Mouse (Mus musculus) MEL (cell line): ENCODE measurements around the gene Fam83g. TPM values are rescaled to one million over a fixed set of nuclear protein-coding genes. Genes with fewer than 3 reads are reported as not detected.

Experiments
- DNase-seq: peaks from one replicate; pipeline ENCODE4 v3.0.0; 2011; ENCODE audit warnings: low read depth, low spot score
- H3K27ac ChIP-seq: 2 replicates; pipeline ENCODE4 v1.5.1; 2012; ENCODE audit warnings: low read depth, mild to moderate bottlenecking, control low read depth, low read length, moderate library complexity; ENCODE audit not compliant: control insufficient read depth
- H3K27me3 ChIP-seq, 2 experiments: fragments of 150-350 bp in 1 of 2; sonication (generic) in 1 of 2; 2 replicates each; pipeline ENCODE4 v1.6.1; 2012; ENCODE audit warnings: low read length in 2 of 2, mild to moderate bottlenecking in 2 of 2, improper control_type of control experiment in 1 of 2, moderate library complexity in 1 of 2; ENCODE audit not compliant: insufficient read depth in 2 of 2, control insufficient read depth in 1 of 2
- H3K36me3 ChIP-seq, 2 experiments: 2 replicates each; pipeline ENCODE4 v1.6.1; 2012 to 2014; ENCODE audit warnings: low read length in 2 of 2, improper control_type of control experiment in 1 of 2, inconsistent platforms in 1 of 2, mild to moderate bottlenecking in 1 of 2; ENCODE audit not compliant: insufficient read depth in 2 of 2, control insufficient read depth in 1 of 2
- H3K4me1 ChIP-seq, 2 experiments: fragments of 150-350 bp in 1 of 2; sonication (generic) in 1 of 2; 2 replicates each; pipeline ENCODE4 v1.6.1; 2012; ENCODE audit warnings: low read length in 2 of 2, improper control_type of control experiment in 1 of 2, mild to moderate bottlenecking in 1 of 2; ENCODE audit not compliant: insufficient read depth in 2 of 2, control insufficient read depth in 1 of 2
- H3K4me3 ChIP-seq, 2 experiments: fragments of 150-350 bp in 1 of 2; sonication (generic) in 1 of 2; 2 replicates each; pipeline ENCODE4 v1.5.1; 2012; ENCODE audit warnings: low read depth in 2 of 2, low read length in 2 of 2, mild to moderate bottlenecking in 2 of 2, moderate library complexity in 2 of 2, control low read depth in 1 of 2, improper control_type of control experiment in 1 of 2; ENCODE audit not compliant: control insufficient read depth in 1 of 2, insufficient read depth in 1 of 2
- H3K79me2 ChIP-seq: 2 replicates; pipeline ENCODE4 v1.6.1; 2012; ENCODE audit warnings: mild to moderate bottlenecking, low read length, moderate library complexity; ENCODE audit not compliant: control insufficient read depth, poor library complexity, insufficient read depth
- H3K9ac ChIP-seq: 2 replicates; pipeline ENCODE4 v1.6.1; 2012; ENCODE audit warnings: low read depth, mild to moderate bottlenecking, control low read depth, low read length, moderate library complexity; ENCODE audit not compliant: control insufficient read depth, poor library complexity, severe bottlenecking
- H3K9me3 ChIP-seq: fragments of 150-350 bp; sonication (generic); replicated peaks from 2 replicates; pipeline ENCODE4 v1.6.1; 2012; ENCODE audit warnings: mild to moderate bottlenecking, low read length, improper control_type of control experiment, moderate library complexity; ENCODE audit not compliant: insufficient read depth
- BHLHE40 ChIP-seq: IDR thresholded peaks from 2 replicates; pipeline ENCODE4 v1.6.1; 2012; ENCODE audit warnings: low read depth, mild to moderate bottlenecking, inconsistent platforms, low read length, improper control_type of control experiment, borderline replicate concordance
- CHD2 ChIP-seq: IDR thresholded peaks from 2 replicates; pipeline ENCODE4 v1.6.1; 2011; ENCODE audit warnings: low read length, improper control_type of control experiment
- EP300 ChIP-seq, 2 experiments: IDR thresholded peaks; 2 replicates each; pipeline ENCODE4 v1.6.1; 2011; ENCODE audit warnings: improper control_type of control experiment in 2 of 2, low read length in 2 of 2, low read depth in 1 of 2, mild to moderate bottlenecking in 1 of 2
- GABPA ChIP-seq: IDR thresholded peaks from 2 replicates; pipeline ENCODE4 v1.6.1; 2012; ENCODE audit warnings: low read depth, mild to moderate bottlenecking, inconsistent platforms, low read length, improper control_type of control experiment, moderate library complexity
- MAFK ChIP-seq: IDR thresholded peaks from 2 replicates; pipeline ENCODE4 v1.6.1; 2011; ENCODE audit warnings: low read depth, mild to moderate bottlenecking, low read length, improper control_type of control experiment, borderline replicate concordance
- MAX ChIP-seq: IDR thresholded peaks from 2 replicates; pipeline ENCODE4 v1.6.1; 2011; ENCODE audit warnings: low read length, improper control_type of control experiment
- MAZ ChIP-seq: IDR thresholded peaks from 2 replicates; pipeline ENCODE4 v1.6.1; 2012; ENCODE audit warnings: low read depth, mild to moderate bottlenecking, inconsistent platforms, low read length, improper control_type of control experiment
- MEF2A ChIP-seq: IDR thresholded peaks from 2 replicates; pipeline ENCODE4 v1.6.1; 2014; ENCODE audit warnings: low read depth, mild to moderate bottlenecking, inconsistent platforms, low read length, improper control_type of control experiment; ENCODE audit not compliant: poor library complexity, insufficient replicate concordance, severe bottlenecking; ENCODE audit errors: extremely low read depth
- MXI1 ChIP-seq: IDR thresholded peaks from 2 replicates; pipeline ENCODE4 v1.6.1; 2011; ENCODE audit warnings: mild to moderate bottlenecking, low read depth, low read length, improper control_type of control experiment
- MYB ChIP-seq: IDR thresholded peaks from 2 replicates; pipeline ENCODE4 v1.6.1; 2011; ENCODE audit warnings: mild to moderate bottlenecking, low read depth, low read length, improper control_type of control experiment
- NRF1 ChIP-seq: IDR thresholded peaks from 2 replicates; pipeline ENCODE4 v1.6.1; 2014; ENCODE audit warnings: low read depth, mild to moderate bottlenecking, inconsistent platforms, low read length, improper control_type of control experiment, moderate library complexity; ENCODE audit not compliant: poor library complexity, insufficient read depth, severe bottlenecking
- POLR2A ChIP-seq, 2 experiments: IDR thresholded peaks; 2 replicates each; pipeline ENCODE4 v1.6.1; 2011 to 2012; ENCODE audit warnings: low read length in 2 of 2, mild to moderate bottlenecking in 2 of 2, control low read depth in 1 of 2, improper control_type of control experiment in 1 of 2, low read depth in 1 of 2, moderate library complexity in 1 of 2; ENCODE audit not compliant: control insufficient read depth in 1 of 2, insufficient read depth in 1 of 2, poor library complexity in 1 of 2
- POLR2AphosphoS2 ChIP-seq: IDR thresholded peaks from 2 replicates; pipeline ENCODE4 v1.6.1; 2011; ENCODE audit warnings: low read length, improper control_type of control experiment
- RAD21 ChIP-seq: IDR thresholded peaks from 2 replicates; pipeline ENCODE4 v1.6.1; 2011; ENCODE audit warnings: mild to moderate bottlenecking, low read depth, low read length, improper control_type of control experiment
- RCOR1 ChIP-seq: IDR thresholded peaks from 2 replicates; pipeline ENCODE4 v1.6.1; 2012; ENCODE audit warnings: low read depth, mild to moderate bottlenecking, inconsistent platforms, low read length, improper control_type of control experiment
- SIN3A ChIP-seq: IDR thresholded peaks from 2 replicates; pipeline ENCODE4 v1.6.1; 2012; ENCODE audit warnings: low read length, improper control_type of control experiment, inconsistent platforms
- SMC3 ChIP-seq: IDR thresholded peaks from 2 replicates; pipeline ENCODE4 v1.6.1; 2011; ENCODE audit warnings: low read depth, low read length, improper control_type of control experiment
- TAL1 ChIP-seq: IDR thresholded peaks from 2 replicates; pipeline ENCODE4 v1.6.1; 2012; ENCODE audit warnings: mild to moderate bottlenecking, inconsistent platforms, low read length, moderate library complexity, mixed read lengths
- USF2 ChIP-seq, 2 experiments: IDR thresholded peaks; 2 replicates each; pipeline ENCODE4 v1.6.1; 2011 to 2012; ENCODE audit warnings: improper control_type of control experiment in 2 of 2, low read length in 2 of 2, borderline replicate concordance in 1 of 2, inconsistent platforms in 1 of 2, low read depth in 1 of 2, mild to moderate bottlenecking in 1 of 2; ENCODE audit not compliant: insufficient read depth in 1 of 2
- ZKSCAN1 ChIP-seq: IDR thresholded peaks from 2 replicates; pipeline ENCODE4 v1.6.1; 2012; ENCODE audit warnings: low read depth, mild to moderate bottlenecking, inconsistent platforms, low read length, improper control_type of control experiment, moderate library complexity
- ZMIZ1 ChIP-seq: IDR thresholded peaks from 2 replicates; pipeline ENCODE4 v1.6.1; 2012; ENCODE audit warnings: low read depth, mild to moderate bottlenecking, inconsistent platforms, low read length, improper control_type of control experiment, moderate library complexity
- ZNF384 ChIP-seq: IDR thresholded peaks from 2 replicates; pipeline ENCODE4 v1.6.1; 2012; ENCODE audit warnings: low read depth, mild to moderate bottlenecking, inconsistent platforms, low read length, improper control_type of control experiment
- polyA plus RNA-seq, 2 experiments: library from polyadenylated mRNA; stranded (reverse) in 1 of 2; unstranded in 1 of 2; fragments of >175 nt in 1 of 2; fragments of >200 nt in 1 of 2; gene quantifications; 2 replicates each; pipeline versions ENCODE4 v1.2.1 to v1.2.4; 2012; ENCODE audit warnings: low replicate concordance in 2 of 2, low read depth in 1 of 2; ENCODE audit not compliant: insufficient read length in 2 of 2, insufficient read depth in 1 of 2, missing spikeins in 1 of 2
- total RNA-seq: library from RNA; depleted of rRNA; stranded (reverse); fragments of 300-350 nt; gene quantifications from 2 replicates; pipeline ENCODE4 v1.2.3, GENCODE M21; 2012

Fam83g gene
- total and polyA plus RNA-seq, 3 experiments: 5.4 to 9.7 TPM; not detected in 1

DNA sequence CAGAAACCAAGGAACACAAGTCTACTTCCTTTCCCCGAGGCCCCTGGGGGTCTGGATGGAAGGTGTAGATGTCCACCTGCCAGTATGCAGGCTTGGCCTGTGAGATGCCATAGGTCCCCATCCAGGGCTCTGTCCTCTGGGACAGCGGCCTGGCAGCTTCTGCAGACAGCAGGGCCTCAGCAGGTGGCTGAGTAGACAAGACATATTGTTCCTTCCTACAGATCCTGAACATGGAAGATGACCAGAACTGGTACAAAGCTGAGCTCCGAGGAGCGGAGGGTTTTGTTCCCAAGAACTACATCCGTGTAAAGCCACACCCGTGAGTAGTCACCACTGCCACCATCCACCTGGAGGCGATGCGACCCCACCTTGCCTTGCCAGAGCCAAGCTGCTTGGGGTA, 23.9 kb upstream of the Fam83g start:
- no peaks in the 10 kb centered on the region for H3K79me2 ChIP-seq
- TF ChIP-seq MEF2A (no peak), MAX (no peak), MYB (no peak), RCOR1 (no peak), USF2 (IDR thresholded peaks at IDR 0.05; ENCODE audit: borderline replicate concordance in 1 of 2, insufficient read depth in 1 of 2, low read depth in 1 of 2, low read length in 2 of 2) (no peak), RAD21 (no peak), SMC3 (no peak), EP300 (IDR thresholded peaks at IDR 0.05; ENCODE audit: low read depth in 1 of 2, low read length in 2 of 2) (no peak), TAL1 (no peak), POLR2A (IDR thresholded peaks at IDR 0.05; ENCODE audit: control insufficient read depth in 1 of 2, insufficient read depth in 1 of 2, low read depth in 1 of 2, low read length in 2 of 2, poor library complexity in 1 of 2) (no peak), ZMIZ1 (no peak), CHD2 (no peak), BHLHE40 (no peak), MAZ (no peak), GABPA (no peak), POLR2AphosphoS2 (no peak), MXI1 (no peak), SIN3A (no peak), MAFK (no peak), ZKSCAN1 (no peak)
- no peak overlapping the region for H3K4me3 ChIP-seq
- H3K4me1 ChIP-seq: no peaks in the 10 kb centered on the region
- H3K9me3 ChIP-seq: no peaks in the 10 kb centered on the region
- no peak overlapping the region for H3K9ac ChIP-seq
- DNase-seq: no peak
- no peaks in the 10 kb centered on the region for H3K27me3 ChIP-seq
- no peak overlapping the region for H3K27ac ChIP-seq
- no peaks in the 10 kb centered on the region for H3K36me3 ChIP-seq

DNA sequence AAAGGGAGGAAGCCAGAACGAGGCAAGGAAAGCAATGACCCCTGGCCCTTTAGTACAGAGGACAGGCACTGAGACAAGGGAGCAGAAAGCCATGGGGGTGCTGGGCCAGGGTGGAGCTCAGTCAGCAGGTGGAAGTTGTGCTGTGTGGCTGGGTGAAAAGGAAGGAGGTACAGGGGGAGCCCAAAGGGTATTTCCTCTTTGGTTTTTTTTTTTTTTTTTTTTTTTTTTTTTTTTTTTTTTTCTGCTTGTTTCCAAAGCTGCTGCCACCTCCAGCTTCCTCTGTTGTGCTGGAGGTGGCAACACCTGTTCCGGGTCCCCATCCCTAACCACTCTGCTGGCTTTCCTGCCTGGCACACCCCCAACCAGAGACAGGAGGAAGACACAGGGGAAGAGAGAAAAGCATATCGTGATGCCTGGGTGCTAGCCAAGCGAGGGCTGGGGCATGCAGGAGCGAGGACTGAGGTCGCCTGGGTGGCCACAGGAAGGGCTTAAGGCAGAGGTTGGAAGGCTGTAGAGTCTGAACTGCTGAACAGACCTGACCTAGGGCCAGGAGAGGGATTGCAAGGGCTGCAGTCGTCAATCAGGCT, 23.0 kb upstream of the Fam83g start:
- no peak for DNase-seq
- no peak for TF ChIP-seq NRF1
- peak; percentile 72 for TF ChIP-seq ZNF384
- TF ChIP-seq ZMIZ1: no peak
- Histone ChIP-seq H3K27ac (no peak overlapping the region), H3K27me3 (no peaks in the 10 kb centered on the region), H3K9ac (no peak overlapping the region), H3K9me3 (no peaks in the 10 kb centered on the region), H3K79me2 (no peaks in the 10 kb centered on the region), H3K4me1 (no peaks in the 10 kb centered on the region), H3K4me3 (no peak overlapping the region), H3K36me3 (no peaks in the 10 kb centered on the region)
